Mouse (Mus musculus) T-helper 2 cell (primary cell): ENCODE measurements at regions not wholly inside any gene's neighbourhood (a gene's known extent, or its start where the extent isn't known, plus 50 kb on each side); places are given as distances from the start of the nearest gene placed in this dataset.

Experiments
- in situ Hi-C: fragments of 300-600 bp; cut with MboI, MseI; formaldehyde crosslinking; loops from one replicate; pipeline ENCODE4 v1.15.1; 2025; ENCODE audit warnings: high pct_unique_total_duplicates

DNA sequence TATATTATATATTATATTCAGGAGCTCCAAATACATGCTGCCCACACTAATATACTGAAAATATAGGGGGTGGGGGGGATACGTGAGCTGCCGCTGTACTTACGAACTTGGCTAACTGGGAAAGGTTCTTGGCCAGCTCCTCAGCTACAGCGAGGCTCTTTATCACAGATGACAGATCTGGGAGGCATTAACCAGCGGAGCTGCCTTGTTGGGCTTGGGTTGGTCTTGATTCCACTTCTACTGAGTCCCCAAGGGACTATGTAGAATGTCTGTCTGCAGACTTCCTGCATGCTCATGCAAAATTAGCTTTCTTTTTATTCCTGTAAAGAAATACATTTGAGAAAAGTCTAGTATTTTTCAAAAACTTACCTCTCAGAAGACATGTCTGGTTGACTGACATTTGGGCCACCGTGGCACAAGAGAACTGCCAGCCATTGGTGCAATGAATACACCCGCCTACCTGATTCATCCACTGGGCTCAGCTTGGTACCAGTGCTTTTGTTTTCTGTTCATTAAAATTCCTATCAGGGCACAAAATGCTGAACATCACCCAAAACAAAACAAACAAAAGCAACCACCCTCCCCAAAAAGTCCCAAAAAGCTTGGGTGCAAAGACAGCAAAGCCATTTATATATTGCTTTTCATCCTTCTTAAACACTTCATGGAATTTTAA is 253.2 kb downstream of the Spry2 start:
- in situ Hi-C loops: no loop called here

DNA sequence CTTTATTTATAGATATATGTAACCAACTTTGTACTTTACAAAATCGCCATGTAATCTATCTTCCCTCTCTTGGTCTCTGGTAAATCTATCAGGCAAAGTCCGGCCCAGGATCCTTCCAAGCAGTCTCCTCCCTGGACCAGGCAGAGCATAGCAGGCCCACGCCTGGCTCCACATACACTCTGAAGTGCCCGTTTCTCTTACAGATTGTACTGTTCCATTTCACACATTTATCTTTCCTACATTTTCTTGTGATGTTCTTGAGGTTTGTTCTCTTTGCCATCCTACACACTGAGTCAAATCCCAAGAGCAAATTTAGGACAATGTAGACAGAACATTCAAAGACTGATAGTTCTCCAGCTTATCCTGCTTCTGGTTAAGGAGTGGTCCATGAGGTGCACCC is 264.3 kb downstream of the Spry2 start:
- in situ Hi-C loops: loop anchor here (10.0 kb wide), 2 partner anchors 198 to 1598 kb away; no protein-coding TSS in a partner anchor

DNA sequence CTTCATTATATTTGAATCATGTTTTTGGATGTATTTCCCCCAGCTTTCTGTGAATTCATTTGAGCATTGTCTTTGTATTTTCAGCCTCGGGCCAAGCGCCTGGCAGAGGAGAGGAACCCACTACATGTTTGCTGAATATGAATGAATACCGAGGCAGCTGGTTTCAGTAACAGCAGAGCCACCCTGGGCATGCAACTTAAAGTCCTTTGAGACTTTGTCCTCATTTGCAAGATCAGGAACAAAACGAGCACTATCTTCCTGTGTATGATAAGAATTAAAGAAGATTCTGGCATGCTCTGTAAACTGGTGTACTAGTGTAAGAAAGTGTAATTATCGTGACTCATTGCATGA is 265.0 kb downstream of the Spry2 start:
- in situ Hi-C loops: loop anchor here (10.0 kb wide), 2 partner anchors 197 to 1597 kb away; no protein-coding TSS in a partner anchor

DNA sequence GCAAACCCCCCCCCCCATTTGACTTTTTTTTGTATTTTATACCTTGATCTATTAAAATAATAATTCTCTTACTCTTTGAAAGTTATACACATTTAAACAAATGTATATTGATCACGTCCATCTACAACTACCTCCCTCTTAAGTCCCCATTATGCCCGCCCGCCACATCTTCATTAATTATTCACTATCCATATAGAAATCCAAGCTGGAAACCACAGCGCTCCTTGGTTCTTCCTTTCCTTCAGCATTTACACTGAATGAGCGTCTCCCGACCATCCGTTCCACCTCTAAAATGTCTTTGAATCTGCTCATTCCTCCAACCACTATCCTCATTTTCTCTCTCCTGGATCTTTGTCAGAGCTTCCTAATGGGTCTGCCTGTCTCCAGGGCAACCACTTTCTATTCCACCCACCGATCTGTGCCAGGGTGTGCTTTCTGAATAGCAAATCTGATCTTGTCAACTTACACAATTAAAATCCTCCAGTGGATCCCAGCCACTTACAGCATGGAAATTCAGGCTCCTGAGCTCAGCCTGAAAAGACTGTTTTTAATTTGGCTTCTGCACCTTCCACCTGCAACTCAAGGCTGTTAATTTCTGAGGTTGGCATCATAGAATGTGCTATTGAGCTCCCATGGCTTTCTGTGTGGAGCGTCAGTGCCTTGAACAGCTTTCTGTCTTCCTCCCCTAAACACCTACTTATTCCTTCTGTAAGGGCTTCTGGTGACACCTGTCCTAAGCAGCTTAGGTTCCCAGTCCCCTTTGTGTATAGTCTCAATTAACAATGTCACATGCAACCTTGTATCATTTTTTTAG is 265.5 kb downstream of the Spry2 start:
- in situ Hi-C loops: loop anchor here (10.0 kb wide), 2 partner anchors 196 to 1596 kb away; no protein-coding TSS in a partner anchor

DNA sequence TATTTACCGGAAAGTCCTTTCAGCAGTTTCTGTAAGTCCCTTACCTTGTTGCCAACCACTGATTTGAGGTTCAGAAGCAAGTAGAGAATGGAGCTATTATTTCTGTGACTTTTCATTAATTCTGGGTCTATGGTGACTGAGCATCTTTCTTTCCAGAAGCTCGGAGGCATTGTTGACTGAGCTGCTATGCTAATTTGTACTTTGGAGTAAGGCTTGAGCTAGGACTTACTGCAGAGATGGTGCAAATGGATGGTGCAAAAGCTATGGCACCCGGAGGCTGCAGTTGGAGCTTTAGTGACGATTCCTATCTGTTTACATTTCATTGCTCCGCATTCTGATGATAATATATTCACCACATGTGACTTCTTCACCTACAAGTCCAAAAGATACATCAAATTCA is 266.2 kb downstream of the Spry2 start:
- in situ Hi-C loops: loop anchor here (10.0 kb wide), 2 partner anchors 196 to 1596 kb away; no protein-coding TSS in a partner anchor

DNA sequence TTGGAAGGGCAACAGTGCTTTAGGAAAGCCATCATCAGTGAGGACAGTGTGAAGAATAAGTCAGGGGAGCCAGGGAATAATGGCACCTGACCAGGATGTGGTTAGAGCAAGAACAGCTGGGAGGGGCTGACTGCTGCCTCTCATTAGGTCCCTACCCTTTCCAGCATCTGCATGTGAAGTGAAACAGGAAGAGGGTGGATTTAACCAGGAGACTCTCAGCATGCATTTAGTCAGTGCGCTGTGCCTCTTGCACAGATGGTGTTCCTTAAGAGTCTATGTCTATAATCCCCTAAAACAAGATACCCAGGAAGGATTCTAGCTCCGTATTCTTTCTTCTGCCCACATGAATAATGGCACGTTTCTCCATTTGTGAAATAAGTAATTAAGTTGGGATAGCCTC is 267.9 kb downstream of the Spry2 start:
- in situ Hi-C loops: no loop called here

DNA sequence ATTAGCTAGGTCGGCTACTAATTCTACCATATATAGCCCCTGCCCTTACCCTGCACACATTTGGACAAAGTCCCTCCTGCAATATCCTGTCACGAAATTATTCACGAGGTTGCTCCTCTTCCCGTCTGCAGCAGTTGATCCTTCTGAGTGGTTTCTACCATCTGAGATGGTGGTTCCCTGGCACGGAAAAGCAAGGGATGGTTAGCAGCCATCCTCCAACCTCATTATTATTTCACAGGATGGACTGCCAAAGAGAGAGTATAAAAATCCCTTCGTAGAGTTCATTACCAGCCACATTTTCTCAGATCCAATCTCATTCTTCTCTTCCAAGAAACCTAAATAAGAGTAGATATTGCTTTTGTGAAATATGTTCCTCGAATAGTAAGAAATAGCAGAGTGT is 272.2 kb downstream of the Spry2 start:
- in situ Hi-C loops: no loop called here

DNA sequence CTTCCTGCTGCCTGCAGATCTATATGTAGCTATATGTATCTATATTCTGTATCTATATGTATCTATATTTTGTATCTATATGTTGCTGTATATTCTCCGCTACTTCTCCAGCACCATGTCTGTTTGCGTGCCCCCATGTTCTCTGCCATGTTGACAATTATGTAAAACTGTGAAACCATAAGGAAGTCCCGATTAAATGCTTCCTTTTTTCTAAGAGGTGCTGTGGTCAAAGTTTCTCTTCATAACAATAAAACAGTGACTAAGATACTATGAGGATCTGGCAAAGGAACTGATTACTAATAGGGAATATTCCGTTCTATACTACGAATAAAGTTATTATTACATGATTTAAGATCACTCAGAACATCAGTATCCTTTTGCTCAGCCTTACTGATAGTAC is 274.5 kb downstream of the Spry2 start:
- in situ Hi-C loops: no loop called here

DNA sequence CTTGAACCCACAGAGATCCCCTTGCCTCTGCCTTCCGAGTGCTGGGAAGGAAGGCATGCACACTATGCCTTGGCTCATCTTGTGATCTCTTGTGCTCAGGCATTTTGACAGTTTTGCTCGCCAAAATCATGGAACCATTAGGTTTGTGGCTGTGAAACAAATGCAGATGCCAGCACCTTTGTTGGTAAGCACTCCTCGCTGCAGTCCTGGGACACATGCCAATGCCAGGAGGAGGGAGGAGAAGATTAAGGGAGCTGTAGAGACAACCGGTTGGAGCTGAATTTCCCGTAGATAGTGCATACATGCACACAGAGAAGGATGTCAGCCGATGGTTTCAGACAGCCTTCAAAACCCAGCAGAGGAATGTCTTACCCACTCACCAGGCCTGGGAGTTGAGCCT is 275.5 kb downstream of the Spry2 start:
- in situ Hi-C loops: no loop called here

DNA sequence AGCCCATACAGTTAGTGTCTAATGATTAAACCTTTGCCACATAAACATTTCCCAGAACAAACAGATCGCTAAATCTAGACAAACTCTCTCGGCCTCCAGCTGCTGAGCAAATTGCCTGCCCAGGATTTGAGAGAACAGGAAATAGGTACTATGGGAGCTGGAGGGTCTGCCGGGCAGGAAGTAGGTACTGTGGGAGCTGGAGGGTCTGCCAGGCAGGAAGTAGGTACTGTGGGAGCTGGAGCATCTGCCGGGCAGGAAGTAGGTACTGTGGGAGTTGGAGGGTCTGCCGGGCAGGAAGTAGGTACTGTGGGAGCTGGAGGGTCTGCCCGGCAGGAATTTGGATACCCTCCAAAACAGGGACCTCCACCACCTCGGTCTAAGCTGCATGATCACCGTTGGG is 277.2 kb downstream of the Spry2 start:
- in situ Hi-C loops: no loop called here

DNA sequence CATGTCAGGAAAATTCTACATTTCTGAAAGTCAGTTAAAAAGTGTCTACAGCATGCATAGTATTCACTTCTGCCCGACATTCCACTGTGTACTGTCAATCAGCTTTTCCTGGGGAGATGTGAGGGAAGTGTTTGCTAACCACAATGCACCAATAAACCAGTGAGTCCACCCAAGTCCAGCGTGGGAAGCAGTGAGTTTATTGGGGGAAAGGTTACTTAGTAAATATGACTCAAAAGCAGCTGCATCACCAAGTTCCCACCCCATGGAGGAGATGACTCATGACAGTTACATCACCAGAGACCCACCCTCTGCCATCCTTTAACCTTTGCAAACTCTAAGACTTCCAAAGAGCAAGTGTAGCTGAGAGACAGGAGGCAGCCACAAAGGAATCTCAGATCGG is 280.9 kb downstream of the Spry2 start:
- in situ Hi-C loops: no loop called here

DNA sequence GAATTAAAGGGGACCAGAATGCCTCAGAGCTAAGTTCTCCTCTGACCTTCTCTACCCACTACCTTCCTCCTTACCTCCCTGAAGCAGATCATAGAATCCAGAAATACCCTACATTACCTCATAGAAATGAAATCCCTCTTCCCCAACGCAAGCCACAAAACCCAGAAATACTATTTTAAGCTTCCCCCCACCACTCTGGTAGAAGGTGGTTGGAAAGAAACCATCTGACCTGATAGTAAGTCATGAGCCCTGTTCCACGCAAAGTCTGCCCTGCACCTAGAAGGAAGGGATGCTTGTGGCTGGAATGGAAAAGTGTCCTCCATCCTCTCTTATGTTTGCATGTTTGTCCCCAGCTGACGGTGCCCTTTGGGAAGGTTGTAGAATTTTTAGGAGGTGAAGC is 283.8 kb downstream of the Spry2 start:
- in situ Hi-C loops: no loop called here

DNA sequence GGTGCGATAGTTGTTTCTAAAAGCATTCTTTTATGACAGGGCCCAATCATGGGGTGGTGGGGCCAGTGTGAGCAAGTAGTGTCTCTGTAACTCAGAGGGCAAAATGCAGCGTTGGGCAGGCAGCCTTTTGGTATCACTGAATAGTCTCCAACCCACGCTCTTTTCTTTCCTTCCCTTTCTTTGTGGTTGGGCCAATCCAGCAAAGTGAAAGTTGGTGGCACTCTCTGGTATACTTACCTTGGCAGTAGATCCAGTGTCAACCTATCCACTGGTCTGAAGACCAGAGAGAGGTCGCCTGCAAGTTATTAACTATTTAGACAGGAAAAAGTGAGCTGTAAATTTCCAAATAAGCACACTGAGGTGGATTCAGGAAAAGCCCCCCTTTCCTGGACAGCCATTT is 287.8 kb downstream of the Spry2 start:
- in situ Hi-C loops: no loop called here

DNA sequence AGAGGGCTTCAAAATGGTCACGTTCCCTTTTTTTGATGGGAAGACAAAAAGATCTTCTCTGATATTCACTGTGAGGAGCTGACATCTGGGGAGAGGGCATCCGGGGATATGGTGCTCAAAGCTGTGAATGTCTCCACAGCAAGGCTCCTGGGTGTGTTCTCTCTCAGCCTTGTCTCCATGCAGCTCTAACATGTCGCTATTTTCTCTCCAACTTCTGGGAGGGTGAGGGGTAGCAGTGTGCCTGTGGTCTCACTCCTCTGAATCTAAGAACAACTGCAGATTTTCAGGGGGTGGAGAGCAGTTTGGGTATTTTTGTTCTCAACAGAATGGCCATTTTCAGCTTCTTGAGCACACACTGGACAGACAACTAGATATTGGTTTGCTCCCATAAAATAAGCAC is 290.1 kb downstream of the Spry2 start:
- in situ Hi-C loops: no loop called here

DNA sequence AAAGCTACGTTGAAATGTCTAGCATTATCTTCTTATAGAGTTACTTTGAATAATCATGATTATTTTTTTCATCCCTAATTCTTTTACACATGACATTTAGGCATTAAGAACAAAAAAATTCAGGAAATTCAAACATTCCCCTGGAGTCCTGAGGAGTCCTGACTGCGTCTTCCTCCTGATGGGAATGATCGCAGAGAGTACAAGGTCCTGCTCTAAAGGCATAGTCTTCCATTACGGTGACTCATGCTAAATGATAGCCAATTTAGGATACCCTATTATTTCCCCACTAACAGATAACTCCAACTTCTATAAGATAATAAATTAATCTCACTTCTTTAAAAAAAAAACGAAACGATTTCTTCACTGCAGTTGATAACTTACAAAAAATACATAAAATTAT is 292.2 kb downstream of the Spry2 start:
- in situ Hi-C loops: no loop called here

DNA sequence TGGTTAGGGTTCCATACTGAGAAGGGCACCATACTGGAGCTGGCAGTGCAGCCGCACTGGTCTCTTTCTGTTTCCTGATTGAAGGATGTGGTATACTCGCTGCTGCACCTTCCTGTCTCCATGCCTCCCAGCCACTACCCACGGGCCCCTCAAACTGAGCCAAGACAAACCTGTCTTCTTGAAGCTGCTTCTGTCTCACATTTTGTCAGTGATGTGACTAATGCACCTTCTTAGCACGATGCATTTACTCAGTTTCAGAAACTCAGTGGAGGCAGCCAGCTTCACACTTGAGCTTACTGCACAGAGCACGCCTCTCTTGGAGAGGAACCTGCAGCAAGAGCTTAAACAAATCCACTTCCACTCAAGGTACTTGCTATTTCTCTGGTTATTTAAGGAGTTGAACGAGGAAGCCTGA is 293.6 kb downstream of the Spry2 start:
- in situ Hi-C loops: no loop called here

DNA sequence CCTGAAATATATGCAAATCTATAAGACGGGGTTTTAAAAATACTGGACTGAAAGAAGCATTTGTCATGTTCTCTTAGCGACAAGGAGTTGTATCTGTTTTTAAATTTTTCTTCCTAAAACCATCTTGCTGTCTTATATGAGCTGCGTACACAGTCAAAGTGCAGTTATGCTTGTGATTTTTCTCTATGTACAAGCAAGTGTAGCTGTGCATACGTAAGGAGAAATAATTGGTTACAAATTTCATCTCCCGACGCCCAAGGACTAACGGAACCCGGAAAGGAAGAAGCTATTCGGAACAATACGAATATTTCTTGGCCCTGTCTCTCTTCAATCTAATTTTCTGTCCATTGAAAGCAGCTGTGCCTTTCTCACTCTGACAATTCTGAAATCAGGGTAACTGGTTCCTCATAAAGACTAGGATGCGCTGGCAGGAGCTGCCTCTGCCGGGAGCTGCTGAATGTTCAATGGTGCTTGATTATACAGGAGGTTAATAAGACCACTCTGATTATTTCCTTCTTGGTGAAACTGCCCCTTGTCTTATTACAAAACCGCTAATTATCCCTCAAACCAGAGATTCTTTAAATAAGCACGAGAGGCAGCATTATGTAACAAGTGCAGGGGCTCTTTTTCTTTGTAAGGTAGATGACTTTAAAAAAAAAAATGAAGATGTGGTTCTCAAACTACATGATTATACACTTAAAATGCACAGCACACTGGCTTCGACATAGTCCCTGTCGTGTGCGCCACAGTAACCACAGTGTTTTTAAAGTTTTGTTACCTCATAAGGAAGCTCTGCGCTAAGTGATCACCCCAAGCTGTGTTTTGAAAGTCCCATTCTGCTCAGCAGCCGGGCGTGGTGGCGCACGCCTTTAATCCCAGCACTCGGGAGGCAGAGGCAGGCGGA is 296.8 kb downstream of the Spry2 start:
- in situ Hi-C loops: no loop called here

DNA sequence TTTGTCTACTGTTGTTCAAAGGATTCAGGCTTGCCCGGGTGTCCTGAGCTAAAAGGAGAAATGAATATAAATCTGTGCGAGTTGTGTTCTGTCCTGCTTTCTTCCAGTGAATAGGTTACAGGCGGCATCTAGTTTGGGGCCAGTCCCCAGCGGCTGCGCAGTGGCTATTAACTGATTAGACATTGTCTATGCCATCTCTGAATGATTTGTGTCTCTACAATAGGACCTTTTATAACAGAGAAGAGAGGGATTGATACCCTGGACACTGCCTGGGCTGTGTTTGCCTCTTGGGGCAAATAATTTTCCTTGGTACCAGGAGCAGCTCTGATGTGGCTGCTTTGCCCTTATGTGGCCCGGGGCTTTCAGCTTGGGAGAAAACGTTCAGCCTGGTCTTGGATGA is 306.9 kb downstream of the Spry2 start:
- in situ Hi-C loops: no loop called here

DNA sequence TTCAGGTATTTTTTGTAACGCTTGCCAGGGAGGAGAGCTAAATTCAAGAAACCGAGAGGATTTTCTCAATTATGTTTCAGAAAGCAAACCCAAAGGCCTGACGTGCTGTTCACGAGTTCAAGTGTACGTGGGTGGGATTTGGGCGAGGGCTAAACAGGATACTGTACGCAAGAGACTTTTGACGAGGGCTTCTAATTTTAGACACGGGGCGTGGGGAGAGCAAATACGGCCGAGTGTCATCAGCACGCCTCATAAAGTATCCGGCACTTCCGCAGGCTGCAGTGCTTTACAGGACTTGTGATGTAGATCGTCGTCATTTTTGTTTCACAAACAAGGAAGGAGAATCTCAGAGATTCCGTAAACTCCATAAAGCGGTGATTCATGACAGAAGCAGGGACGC is 307.4 kb downstream of the Spry2 start:
- in situ Hi-C loops: no loop called here

DNA sequence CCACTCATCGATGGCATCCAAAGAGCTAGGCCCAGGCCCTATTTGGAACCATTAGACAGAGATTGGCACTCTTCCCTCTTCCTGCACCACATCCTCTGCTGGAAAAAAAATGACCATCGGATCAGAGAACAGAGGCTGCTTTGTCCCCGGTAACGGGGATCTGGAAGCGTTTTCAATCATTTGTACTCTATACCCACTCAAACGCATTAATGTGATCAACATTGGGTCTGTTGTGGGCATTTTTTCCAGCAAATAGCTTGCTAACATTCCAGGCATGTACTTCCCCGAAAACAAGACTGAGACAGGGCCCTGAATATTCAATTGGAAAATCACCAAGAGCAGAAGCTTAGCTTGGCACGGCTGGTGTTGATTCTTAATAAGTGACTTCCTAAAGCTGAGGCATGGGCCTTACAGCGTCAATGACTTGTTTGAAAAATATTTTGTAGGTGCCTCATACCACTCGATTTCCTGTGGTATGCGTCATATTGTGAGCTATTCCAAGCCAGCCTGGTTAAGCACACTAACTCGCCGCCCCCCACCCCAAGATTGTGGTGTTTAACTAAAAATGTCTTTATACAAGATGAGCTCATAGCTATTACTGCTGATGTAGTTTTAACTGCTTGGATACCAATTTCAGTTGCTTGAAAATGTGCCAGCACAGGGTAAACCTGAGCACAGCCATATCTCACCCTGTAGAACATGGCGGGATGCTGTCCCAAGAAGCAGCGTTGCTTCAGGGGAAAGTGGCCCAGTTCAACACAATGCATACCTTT is 308.0 kb downstream of the Spry2 start:
- in situ Hi-C loops: no loop called here

DNA sequence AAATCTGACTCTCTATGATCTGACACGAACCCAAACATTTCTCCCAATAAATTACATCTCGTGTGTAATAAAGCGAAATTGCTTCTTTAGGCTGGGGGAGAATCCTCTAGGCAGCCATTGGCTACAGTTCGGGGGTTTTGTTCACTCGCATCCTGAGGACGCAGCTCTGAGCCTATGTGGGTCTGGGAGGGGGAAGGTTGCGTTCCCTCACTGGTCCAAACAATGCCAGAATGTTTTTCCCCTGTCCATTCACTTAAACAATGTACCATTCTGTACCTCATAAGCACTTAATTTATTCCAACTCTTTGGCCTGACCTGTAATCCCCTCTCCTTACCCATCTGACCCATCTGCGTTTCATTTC is 308.6 kb downstream of the Spry2 start:
- in situ Hi-C loops: no loop called here
